Mouse (Mus musculus): ENCODE results near the gene Plekha6. TPM values are rescaled to one million over a fixed set of nuclear protein-coding genes. Genes with fewer than 3 reads are reported as not detected.
A peak's percentile ranks its signal among the peaks of the same experiment; 100 is the strongest.

Gene Plekha6
- polyA plus RNA-seq (2012; fragmentation: generic; extraction: Trizol) = 0.12 TPM

DNA sequence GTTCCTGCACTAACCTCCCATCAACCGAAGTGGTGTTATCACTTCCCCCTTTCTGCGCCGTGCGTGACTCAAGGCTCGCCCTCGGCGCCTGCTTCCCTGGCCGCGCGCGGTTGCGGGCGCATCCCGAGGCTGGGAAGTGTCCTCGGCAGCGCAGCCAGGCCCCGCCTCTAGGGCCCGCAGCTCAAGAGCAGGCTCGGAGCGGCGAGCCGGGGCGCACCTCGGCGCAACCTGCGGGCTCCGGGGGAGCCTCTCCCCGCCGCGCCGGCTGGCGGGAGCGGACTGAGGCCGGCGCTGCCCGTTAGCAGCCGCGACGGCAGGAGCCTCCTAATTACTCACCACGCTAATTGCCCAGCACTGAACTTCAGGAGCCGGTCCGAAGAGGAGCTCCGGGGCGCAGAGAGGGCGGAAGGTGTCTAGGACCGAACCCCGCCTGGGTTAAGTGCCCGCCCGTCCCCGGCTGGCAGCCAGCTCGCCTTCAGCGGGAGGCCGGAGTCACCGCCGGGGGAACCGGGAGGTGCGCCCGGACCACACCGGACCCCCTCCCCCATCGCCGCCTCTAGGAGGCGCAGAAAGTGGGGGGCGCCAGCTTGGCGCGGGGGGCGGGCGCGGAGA, at the start of gene Plekha6:
Gene Plekha6, plus strand, starts transcription at position 391 of the 612 bp plus-strand sequence.
- TF ChIP-seq MYOD1 (IDR thresholded peaks at IDR 0.05; ENCODE audit: control insufficient read depth in 1 of 3, insufficient read length in 2 of 3, low read depth in 2 of 3) = no peak
- no peak for TF ChIP-seq MAX (IDR thresholded peaks at IDR 0.05; ENCODE audit: low read depth)
- TF ChIP-seq CEBPB (IDR thresholded peaks at IDR 0.05; ENCODE audit: insufficient read depth, poor library complexity, severe bottlenecking) = no peak
- TF ChIP-seq TCF3 (IDR thresholded peaks at IDR 0.05; ENCODE audit: insufficient read length, low read depth) = no peak
- TF ChIP-seq MYOG (IDR thresholded peaks at IDR 0.05; ENCODE audit: control insufficient read depth in 1 of 3, insufficient read depth in 1 of 3, insufficient read length in 2 of 3, low read depth in 2 of 3) = no peak
- no peak for TF ChIP-seq REST (IDR thresholded peaks at IDR 0.05; ENCODE audit: insufficient read depth, insufficient read length)
- TF ChIP-seq E2F4 (IDR thresholded peaks at IDR 0.05; ENCODE audit: insufficient read depth) = no peak
- TF ChIP-seq USF1 (IDR thresholded peaks at IDR 0.05; ENCODE audit: low read depth) = no peak
- no peak for TF ChIP-seq TCF12 (IDR thresholded peaks at IDR 0.05; ENCODE audit: insufficient read depth, poor library complexity, severe bottlenecking)
- TF ChIP-seq POLR2A (IDR thresholded peaks at IDR 0.05; ENCODE audit: insufficient read length, low read depth) = no peak
- TF ChIP-seq SRF (IDR thresholded peaks at IDR 0.05; ENCODE audit: control insufficient read depth, insufficient read length, low read depth) = no peak
- no peak for TF ChIP-seq POLR2AphosphoS2 (IDR thresholded peaks at IDR 0.05; ENCODE audit: insufficient read length, low read depth)
- H3ac ChIP-seq (ENCODE audit: control insufficient read depth, insufficient read length) = no peak within 1 kb of the TSS
- H3K4me2 ChIP-seq (ENCODE audit: low read depth) = no peak within 1 kb of the TSS
- peaks cover 82% of the 10 kb centered on the region for H3K27me3 ChIP-seq (ENCODE audit: control insufficient read depth, insufficient read depth, insufficient read length)
- no peaks in the 10 kb centered on the region for H3K79me2 ChIP-seq (ENCODE audit: control insufficient read depth, insufficient read depth)
- H3K4me3 ChIP-seq = no peak within 1 kb of the TSS
- H3K36me3 ChIP-seq (ENCODE audit: control insufficient read depth, insufficient read depth) = no peaks in the 10 kb centered on the region

DNA sequence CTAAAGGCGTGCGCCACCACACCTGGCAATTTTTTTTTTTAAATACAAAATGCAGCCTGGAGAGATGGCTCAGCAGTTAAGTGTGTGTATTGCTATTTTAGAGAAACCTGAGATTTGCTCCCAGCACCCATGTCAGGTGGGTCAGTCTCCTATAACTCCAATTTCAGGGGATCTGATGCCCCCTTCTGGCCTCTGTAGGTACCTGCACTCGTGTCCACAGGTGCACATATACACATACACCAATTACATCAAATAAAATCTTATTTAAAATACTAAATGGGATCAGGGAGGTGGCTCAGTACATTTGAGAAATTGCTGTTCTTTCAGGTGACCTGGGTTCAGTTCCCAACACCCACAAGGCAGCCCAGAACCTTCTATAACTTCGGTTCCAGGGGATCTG, 47.9 kb upstream of the Plekha6 start:
- TF ChIP-seq E2F4 (IDR thresholded peaks at IDR 0.05; ENCODE audit: insufficient read depth) = no peak
- TF ChIP-seq MYOG (IDR thresholded peaks at IDR 0.05; ENCODE audit: control insufficient read depth in 1 of 3, insufficient read depth in 1 of 3, insufficient read length in 2 of 3, low read depth in 2 of 3) = no peak
- TF ChIP-seq REST (IDR thresholded peaks at IDR 0.05; ENCODE audit: insufficient read depth, insufficient read length) = no peak
- no peak for TF ChIP-seq TCF3 (IDR thresholded peaks at IDR 0.05; ENCODE audit: insufficient read length, low read depth)
- no peak for TF ChIP-seq TCF12 (IDR thresholded peaks at IDR 0.05; ENCODE audit: insufficient read depth, poor library complexity, severe bottlenecking)
- Histone ChIP-seq H3ac (ENCODE audit: control insufficient read depth, insufficient read length) (no peak overlapping the region), H3K79me2 (ENCODE audit: control insufficient read depth, insufficient read depth) (no peaks in the 10 kb centered on the region), H3K4me3 (no peak overlapping the region), H3K36me3 (ENCODE audit: control insufficient read depth, insufficient read depth) (no peaks in the 10 kb centered on the region), H3K27me3 (ENCODE audit: control insufficient read depth, insufficient read depth, insufficient read length) (no peaks in the 10 kb centered on the region), H3K4me2 (ENCODE audit: low read depth) (no peak overlapping the region)

DNA sequence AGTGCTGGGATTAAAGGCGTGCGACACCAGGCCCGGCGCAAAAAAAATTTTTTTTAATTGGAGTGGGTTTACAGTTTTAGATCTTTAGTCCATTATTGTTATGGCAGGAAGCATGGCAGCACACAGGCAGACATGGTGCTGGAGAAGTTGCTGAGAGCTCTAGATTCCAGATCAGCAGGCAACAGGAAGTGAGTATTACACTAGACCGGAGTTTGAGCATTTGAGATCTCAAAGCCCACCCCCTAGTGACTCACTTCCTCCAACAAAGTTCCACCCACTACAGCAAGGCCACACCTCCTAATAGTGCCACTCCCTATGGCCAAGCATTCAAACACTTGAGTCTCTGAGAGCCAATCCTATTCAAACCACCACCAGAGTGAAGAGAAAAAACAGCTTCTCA, 45.9 kb upstream of the Plekha6 start:
- Histone ChIP-seq H3K36me3 (ENCODE audit: control insufficient read depth, insufficient read depth) (no peaks in the 10 kb centered on the region), H3K27me3 (ENCODE audit: control insufficient read depth, insufficient read depth, insufficient read length) (no peaks in the 10 kb centered on the region), H3ac (ENCODE audit: control insufficient read depth, insufficient read length) (no peak overlapping the region), H3K79me2 (ENCODE audit: control insufficient read depth, insufficient read depth) (no peaks in the 10 kb centered on the region), H3K4me2 (ENCODE audit: low read depth) (no peak overlapping the region), H3K4me3 (no peak overlapping the region)
- no peak for TF ChIP-seq POLR2AphosphoS2 (IDR thresholded peaks at IDR 0.05; ENCODE audit: insufficient read length, low read depth)
- no peak for TF ChIP-seq USF1 (IDR thresholded peaks at IDR 0.05; ENCODE audit: low read depth)
- no peak for TF ChIP-seq REST (IDR thresholded peaks at IDR 0.05; ENCODE audit: insufficient read depth, insufficient read length)
- no peak for TF ChIP-seq E2F4 (IDR thresholded peaks at IDR 0.05; ENCODE audit: insufficient read depth)

DNA sequence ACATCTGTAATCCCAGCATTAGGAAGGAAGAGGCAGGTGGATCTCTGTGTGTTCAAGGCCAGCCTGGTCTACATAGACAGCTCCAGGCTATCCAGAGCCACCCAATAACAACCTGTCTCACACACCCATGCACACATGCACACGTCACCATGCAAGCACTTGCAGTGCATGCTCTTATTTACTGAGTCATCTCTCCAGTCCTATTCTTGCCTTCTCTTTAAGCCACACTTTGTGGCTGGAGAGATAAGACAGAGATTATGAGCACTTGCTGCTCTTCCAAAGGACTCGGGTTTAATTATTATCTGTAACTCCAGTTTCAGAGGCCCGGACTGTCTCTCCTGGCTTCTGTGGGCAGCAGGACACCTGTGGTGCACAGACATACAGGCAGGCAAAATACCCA, 45.2 kb upstream of the Plekha6 start:
- Histone ChIP-seq H3ac (ENCODE audit: control insufficient read depth, insufficient read length) (no peak overlapping the region), H3K79me2 (ENCODE audit: control insufficient read depth, insufficient read depth) (no peaks in the 10 kb centered on the region), H3K4me2 (ENCODE audit: low read depth) (no peak overlapping the region), H3K4me3 (no peak overlapping the region), H3K27me3 (ENCODE audit: control insufficient read depth, insufficient read depth, insufficient read length) (no peaks in the 10 kb centered on the region), H3K36me3 (ENCODE audit: control insufficient read depth, insufficient read depth) (no peaks in the 10 kb centered on the region)
- TF ChIP-seq MYOG (IDR thresholded peaks at IDR 0.05; ENCODE audit: control insufficient read depth in 1 of 3, insufficient read depth in 1 of 3, insufficient read length in 2 of 3, low read depth in 2 of 3) (peak in 1 of 3 experiments; percentile 13), USF1 (IDR thresholded peaks at IDR 0.05; ENCODE audit: low read depth) (no peak)

DNA sequence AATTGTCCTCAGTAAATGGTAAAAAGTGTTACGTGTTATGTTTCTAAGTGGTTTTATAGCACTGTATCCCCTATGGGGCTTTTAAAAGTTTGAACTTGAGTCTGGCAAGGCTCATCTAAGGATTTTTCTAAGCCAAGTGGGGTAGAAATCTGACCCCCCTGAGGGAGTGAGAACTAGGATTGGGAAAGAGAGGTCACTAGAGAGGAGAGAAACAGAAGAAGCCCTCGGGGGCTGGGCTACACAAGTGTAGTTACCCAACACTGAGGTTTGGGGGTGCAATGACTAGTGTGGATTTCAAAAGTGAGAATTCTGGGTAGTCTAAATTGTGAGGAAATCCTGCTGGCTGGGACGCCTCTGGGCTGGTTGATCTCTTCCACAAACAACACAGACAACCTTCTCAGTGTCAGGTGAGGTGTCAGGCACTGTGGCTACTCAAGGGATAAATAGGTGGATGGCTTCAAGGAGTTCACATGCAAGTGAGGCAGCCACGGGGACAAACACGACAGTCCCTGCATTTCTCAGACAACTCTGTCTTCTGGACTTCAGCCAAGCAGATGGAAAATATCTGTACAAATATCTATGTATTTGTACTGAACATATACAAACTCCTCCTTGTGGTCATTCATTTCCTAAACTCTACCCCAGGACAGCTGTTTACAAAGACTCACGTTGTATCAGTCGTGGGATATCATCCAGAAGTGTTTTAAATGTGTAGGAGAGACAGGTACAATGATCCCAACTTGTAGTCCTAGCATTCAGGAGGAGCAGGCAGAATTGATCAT, 43.9 kb upstream of the Plekha6 start:
- no peaks in the 10 kb centered on the region for H3K36me3 ChIP-seq (ENCODE audit: control insufficient read depth, insufficient read depth)
- no peaks in the 10 kb centered on the region for H3K27me3 ChIP-seq (ENCODE audit: control insufficient read depth, insufficient read depth, insufficient read length)
- no peaks in the 10 kb centered on the region for H3K79me2 ChIP-seq (ENCODE audit: control insufficient read depth, insufficient read depth)
- peak overlapping the region; percentile 39 for H3K4me2 ChIP-seq (ENCODE audit: low read depth)
- TF ChIP-seq TCF3 (IDR thresholded peaks at IDR 0.05; ENCODE audit: insufficient read length, low read depth) (no peak), TCF12 (IDR thresholded peaks at IDR 0.05; ENCODE audit: insufficient read depth, poor library complexity, severe bottlenecking) (no peak), MYOD1 (IDR thresholded peaks at IDR 0.05; ENCODE audit: control insufficient read depth in 1 of 3, insufficient read length in 2 of 3, low read depth in 2 of 3) (no peak), POLR2A (IDR thresholded peaks at IDR 0.05; ENCODE audit: insufficient read length, low read depth) (no peak), MAX (IDR thresholded peaks at IDR 0.05; ENCODE audit: low read depth) (no peak), POLR2AphosphoS2 (IDR thresholded peaks at IDR 0.05; ENCODE audit: insufficient read length, low read depth) (no peak), MYOG (IDR thresholded peaks at IDR 0.05; ENCODE audit: control insufficient read depth in 1 of 3, insufficient read depth in 1 of 3, insufficient read length in 2 of 3, low read depth in 2 of 3) (no peak), SRF (IDR thresholded peaks at IDR 0.05; ENCODE audit: control insufficient read depth, insufficient read length, low read depth) (no peak), REST (IDR thresholded peaks at IDR 0.05; ENCODE audit: insufficient read depth, insufficient read length) (no peak)
- H3ac ChIP-seq (ENCODE audit: control insufficient read depth, insufficient read length) = no peak overlapping the region
- H3K4me3 ChIP-seq = no peak overlapping the region

Measured in myocyte (in vitro differentiated cells).